Mouse (Mus musculus): Measurements from ENCODE around the gene Dut. TPM values are rescaled to one million over a fixed set of nuclear protein-coding genes. Genes with fewer than 3 reads are reported as not detected.

The Dut gene
- polyA plus RNA-seq, 1 experiment from 2014 or later = 77.7 TPM

GRCm38 (mm10) chr2:125290197-125290965 lies 43.4 kb downstream of the Dut start:
- Histone ChIP-seq H3K27ac (ENCODE audit: low read length) (no peak overlapping the region), H3K4me2 (ENCODE audit: low read depth, low read length) (no peak overlapping the region), H3K4me1 (ENCODE audit: control insufficient read depth, low read depth, low read length) (no peaks in the 10 kb centered on the region), H3K9me3 (replicated peaks; ENCODE audit: control insufficient read depth, low read length) (no peaks in the 10 kb centered on the region), H3K4me3 (ENCODE audit: low read depth, low read length) (no peak overlapping the region), H3K36me3 (ENCODE audit: control insufficient read depth, insufficient read depth) (no peaks in the 10 kb centered on the region), H3K9ac (ENCODE audit: low read depth, low read length) (no peak overlapping the region), H3K27me3 (ENCODE audit: control insufficient read depth, insufficient read depth, low read depth, low read length) (no peaks in the 10 kb centered on the region)
- no peak for ATAC-seq (ENCODE audit: low read depth)
- WGBS (ENCODE audit: insufficient replicate concordance) = 67% methylated on average over 10 of the region's 10 CpGs

- Histone ChIP-seq H3K36me3 (ENCODE audit: control insufficient read depth, insufficient read depth) (no peaks in the 10 kb centered on the region), H3K4me2 (ENCODE audit: low read depth, low read length) (no peak overlapping the region), H3K4me1 (ENCODE audit: control insufficient read depth, low read depth, low read length) (no peaks in the 10 kb centered on the region), H3K9ac (ENCODE audit: low read depth, low read length) (no peak overlapping the region), H3K27ac (ENCODE audit: low read length) (no peak overlapping the region), H3K4me3 (ENCODE audit: low read depth, low read length) (no peak overlapping the region), H3K9me3 (replicated peaks; ENCODE audit: control insufficient read depth, low read length) (no peaks in the 10 kb centered on the region), H3K27me3 (ENCODE audit: control insufficient read depth, insufficient read depth, low read depth, low read length) (no peaks in the 10 kb centered on the region)
- WGBS (ENCODE audit: insufficient replicate concordance) = 60% methylated on average over 1 of the region's 1 CpGs
- no peak for ATAC-seq (ENCODE audit: low read depth)
These were observed 44.1 kb downstream of the Dut start for GRCm38 (mm10) chr2:125291101-125291500.

- WGBS (ENCODE audit: insufficient replicate concordance) = 69% methylated on average over 7 of the region's 7 CpGs
- ATAC-seq (ENCODE audit: low read depth) = no peak
- no peaks in the 10 kb centered on the region for H3K27me3 ChIP-seq (ENCODE audit: control insufficient read depth, insufficient read depth, low read depth, low read length)
- no peak overlapping the region for H3K4me3 ChIP-seq (ENCODE audit: low read depth, low read length)
- no peaks in the 10 kb centered on the region for H3K9me3 ChIP-seq (replicated peaks; ENCODE audit: control insufficient read depth, low read length)
- no peak overlapping the region for H3K9ac ChIP-seq (ENCODE audit: low read depth, low read length)
- H3K36me3 ChIP-seq (ENCODE audit: control insufficient read depth, insufficient read depth) = no peaks in the 10 kb centered on the region
- H3K27ac ChIP-seq (ENCODE audit: low read length) = no peak overlapping the region
- H3K4me2 ChIP-seq (ENCODE audit: low read depth, low read length) = no peak overlapping the region
- H3K4me1 ChIP-seq (ENCODE audit: control insufficient read depth, low read depth, low read length) = no peaks in the 10 kb centered on the region
These were observed 45.6 kb downstream of the Dut start for GRCm38 (mm10) chr2:125292616-125293015.

- Histone ChIP-seq H3K27me3 (ENCODE audit: control insufficient read depth, insufficient read depth, low read depth, low read length) (no peaks in the 10 kb centered on the region), H3K9me3 (replicated peaks; ENCODE audit: control insufficient read depth, low read length) (no peaks in the 10 kb centered on the region), H3K36me3 (ENCODE audit: control insufficient read depth, insufficient read depth) (no peaks in the 10 kb centered on the region), H3K27ac (ENCODE audit: low read length) (no peak overlapping the region), H3K4me3 (ENCODE audit: low read depth, low read length) (no peak overlapping the region), H3K4me2 (ENCODE audit: low read depth, low read length) (no peak overlapping the region), H3K4me1 (ENCODE audit: control insufficient read depth, low read depth, low read length) (no peaks in the 10 kb centered on the region), H3K9ac (ENCODE audit: low read depth, low read length) (no peak overlapping the region)
- no peak for ATAC-seq (ENCODE audit: low read depth)
- WGBS (ENCODE audit: insufficient replicate concordance) = 64% methylated on average over 5 of the region's 5 CpGs
These were observed 47.0 kb downstream of the Dut start for GRCm38 (mm10) chr2:125293969-125294491.

- Histone ChIP-seq H3K4me3 (ENCODE audit: low read depth, low read length) (no peak overlapping the region), H3K4me1 (ENCODE audit: control insufficient read depth, low read depth, low read length) (no peaks in the 10 kb centered on the region), H3K4me2 (ENCODE audit: low read depth, low read length) (no peak overlapping the region), H3K36me3 (ENCODE audit: control insufficient read depth, insufficient read depth) (no peaks in the 10 kb centered on the region), H3K9me3 (replicated peaks; ENCODE audit: control insufficient read depth, low read length) (no peaks in the 10 kb centered on the region), H3K27me3 (ENCODE audit: control insufficient read depth, insufficient read depth, low read depth, low read length) (no peaks in the 10 kb centered on the region), H3K9ac (ENCODE audit: low read depth, low read length) (no peak overlapping the region), H3K27ac (ENCODE audit: low read length) (no peak overlapping the region)
- WGBS (ENCODE audit: insufficient replicate concordance) = 74% methylated on average over 3 of the region's 3 CpGs
- no peak for ATAC-seq (ENCODE audit: low read depth)
These were observed 48.5 kb downstream of the Dut start for GRCm38 (mm10) chr2:125295526-125295925.

- Histone ChIP-seq H3K36me3 (ENCODE audit: control insufficient read depth, insufficient read depth) (no peaks in the 10 kb centered on the region), H3K4me3 (ENCODE audit: low read depth, low read length) (no peak overlapping the region), H3K27me3 (ENCODE audit: control insufficient read depth, insufficient read depth, low read depth, low read length) (no peaks in the 10 kb centered on the region), H3K9ac (ENCODE audit: low read depth, low read length) (no peak overlapping the region), H3K4me1 (ENCODE audit: control insufficient read depth, low read depth, low read length) (no peaks in the 10 kb centered on the region), H3K9me3 (replicated peaks; ENCODE audit: control insufficient read depth, low read length) (no peaks in the 10 kb centered on the region), H3K4me2 (ENCODE audit: low read depth, low read length) (no peak overlapping the region), H3K27ac (ENCODE audit: low read length) (no peak overlapping the region)
- ATAC-seq (ENCODE audit: low read depth) = no peak
- 78% methylated on average over 1 of the region's 1 CpGs for WGBS (ENCODE audit: insufficient replicate concordance)
These were observed 51.9 kb downstream of the Dut start for GRCm38 (mm10) chr2:125298841-125299240.

GRCm38 (mm10) chr2:125301877-125302624 lies 55.1 kb downstream of the Dut start:
- no peak overlapping the region for H3K27ac ChIP-seq (ENCODE audit: low read length)
- no peak overlapping the region for H3K9ac ChIP-seq (ENCODE audit: low read depth, low read length)
- WGBS (ENCODE audit: insufficient replicate concordance) = 51% methylated on average over 9 of the region's 9 CpGs
- H3K36me3 ChIP-seq (ENCODE audit: control insufficient read depth, insufficient read depth) = no peaks in the 10 kb centered on the region
- no peaks in the 10 kb centered on the region for H3K9me3 ChIP-seq (replicated peaks; ENCODE audit: control insufficient read depth, low read length)
- no peak overlapping the region for H3K4me3 ChIP-seq (ENCODE audit: low read depth, low read length)
- H3K4me2 ChIP-seq (ENCODE audit: low read depth, low read length) = no peak overlapping the region
- H3K27me3 ChIP-seq (ENCODE audit: control insufficient read depth, insufficient read depth, low read depth, low read length) = no peaks in the 10 kb centered on the region
- ATAC-seq (ENCODE audit: low read depth) = no peak
- no peaks in the 10 kb centered on the region for H3K4me1 ChIP-seq (ENCODE audit: control insufficient read depth, low read depth, low read length)

GRCm38 (mm10) chr2:125302625-125302924 lies 55.6 kb downstream of the Dut start:
- Histone ChIP-seq H3K9me3 (replicated peaks; ENCODE audit: control insufficient read depth, low read length) (no peaks in the 10 kb centered on the region), H3K27ac (ENCODE audit: low read length) (no peak overlapping the region), H3K4me3 (ENCODE audit: low read depth, low read length) (no peak overlapping the region), H3K27me3 (ENCODE audit: control insufficient read depth, insufficient read depth, low read depth, low read length) (no peaks in the 10 kb centered on the region), H3K4me1 (ENCODE audit: control insufficient read depth, low read depth, low read length) (no peaks in the 10 kb centered on the region), H3K9ac (ENCODE audit: low read depth, low read length) (no peak overlapping the region), H3K4me2 (ENCODE audit: low read depth, low read length) (no peak overlapping the region), H3K36me3 (ENCODE audit: control insufficient read depth, insufficient read depth) (no peaks in the 10 kb centered on the region)
- WGBS (ENCODE audit: insufficient replicate concordance) = 72% methylated on average over 8 of the region's 8 CpGs
- ATAC-seq (ENCODE audit: low read depth) = no peak

GRCm38 (mm10) chr2:125303764-125304384 lies 56.9 kb downstream of the Dut start:
- WGBS (ENCODE audit: insufficient replicate concordance) = 52% methylated on average over 5 of the region's 5 CpGs
- Histone ChIP-seq H3K9ac (ENCODE audit: low read depth, low read length) (no peak overlapping the region), H3K9me3 (replicated peaks; ENCODE audit: control insufficient read depth, low read length) (no peaks in the 10 kb centered on the region), H3K4me3 (ENCODE audit: low read depth, low read length) (no peak overlapping the region), H3K4me1 (ENCODE audit: control insufficient read depth, low read depth, low read length) (no peaks in the 10 kb centered on the region), H3K27me3 (ENCODE audit: control insufficient read depth, insufficient read depth, low read depth, low read length) (no peaks in the 10 kb centered on the region), H3K4me2 (ENCODE audit: low read depth, low read length) (no peak overlapping the region), H3K36me3 (ENCODE audit: control insufficient read depth, insufficient read depth) (no peaks in the 10 kb centered on the region), H3K27ac (ENCODE audit: low read length) (no peak overlapping the region)
- ATAC-seq (ENCODE audit: low read depth) = no peak

Data from liver, embryonic 16.5 days (tissue).